Mouse (Mus musculus) gastrocnemius, adult 18-20 months (tissue): ENCODE results near the gene Tnfrsf26. TPM values are rescaled to one million over a fixed set of nuclear protein-coding genes. Genes with fewer than 3 reads are reported as not detected.
A peak's percentile ranks its signal among the peaks of the same experiment; 100 is the strongest.
"Not testable (repeated sequence)": the region's sequence is repeated elsewhere in the genome, so short reads cannot be mapped to it uniquely, and the experiment has no call there.

Experiments used
- DNase-seq: peaks from one replicate; pipeline ENCODE4 v3.0.0; 2021; ENCODE audit warnings: low spot score
- long read RNA-seq, 2 experiments: library from polyadenylated mRNA; stranded (forward); transcript quantifications; one replicate each; pipeline ENCODE4 v2.0.0; 2021
- total RNA-seq, 2 experiments: library from RNA; stranded (reverse); gene quantifications; 2 replicates each; pipeline ENCODE4 v1.2.3; 2021

Gene Tnfrsf26
- under 1 TPM; 0.19 to 0.21 TPM for total RNA-seq
- long read RNA-seq, experiment 1, partial matches to known transcripts, result 0 of 1 reads
- long read RNA-seq, experiment 1, other reads (novel, unspliced or antisense), result 1 of 1 reads
- long read RNA-seq, experiment 2, partial matches to known transcripts, result 0 of 1 reads
- long read RNA-seq, experiment 2, other reads (novel, unspliced or antisense), result 1 of 1 reads

- DNase-seq, result no peak
These were observed at the start of gene Tnfrsf26 for GRCm38 (mm10) chr7:143628540-143628939. Tnfrsf26 (minus strand) TSS chr7:143628722.

GRCm38 (mm10) chr7:143666427-143667311, 38.1 kb upstream of the Tnfrsf26 start:
- no peak for DNase-seq

DNA sequence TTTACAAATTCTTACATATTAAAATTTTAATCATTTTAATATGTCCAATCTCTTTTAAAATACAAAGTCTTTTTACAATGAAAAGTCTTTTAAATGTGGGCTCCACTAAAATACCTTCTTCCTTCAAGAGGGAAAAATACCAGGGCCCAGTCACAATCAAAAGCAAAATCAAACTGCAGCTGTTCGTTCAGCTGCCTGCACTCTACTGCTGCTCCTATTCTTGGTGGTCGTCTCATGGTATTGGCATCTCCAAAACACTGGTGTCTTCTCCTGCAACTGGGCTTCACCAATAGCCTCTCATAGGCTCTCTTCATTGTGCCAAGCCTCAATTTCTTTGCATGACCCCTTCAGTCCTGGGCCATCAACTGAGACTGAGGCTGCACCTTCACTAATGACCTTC, 34.9 kb upstream of the Tnfrsf26 start:
- no peak for DNase-seq

- no peak for DNase-seq
These were observed 32.3 kb upstream of the Tnfrsf26 start for GRCm38 (mm10) chr7:143660797-143661196.

GRCm38 (mm10) chr7:143649769-143650346, 21.3 kb upstream of the Tnfrsf26 start:
- DNase-seq, result not testable (repeated sequence)

DNA sequence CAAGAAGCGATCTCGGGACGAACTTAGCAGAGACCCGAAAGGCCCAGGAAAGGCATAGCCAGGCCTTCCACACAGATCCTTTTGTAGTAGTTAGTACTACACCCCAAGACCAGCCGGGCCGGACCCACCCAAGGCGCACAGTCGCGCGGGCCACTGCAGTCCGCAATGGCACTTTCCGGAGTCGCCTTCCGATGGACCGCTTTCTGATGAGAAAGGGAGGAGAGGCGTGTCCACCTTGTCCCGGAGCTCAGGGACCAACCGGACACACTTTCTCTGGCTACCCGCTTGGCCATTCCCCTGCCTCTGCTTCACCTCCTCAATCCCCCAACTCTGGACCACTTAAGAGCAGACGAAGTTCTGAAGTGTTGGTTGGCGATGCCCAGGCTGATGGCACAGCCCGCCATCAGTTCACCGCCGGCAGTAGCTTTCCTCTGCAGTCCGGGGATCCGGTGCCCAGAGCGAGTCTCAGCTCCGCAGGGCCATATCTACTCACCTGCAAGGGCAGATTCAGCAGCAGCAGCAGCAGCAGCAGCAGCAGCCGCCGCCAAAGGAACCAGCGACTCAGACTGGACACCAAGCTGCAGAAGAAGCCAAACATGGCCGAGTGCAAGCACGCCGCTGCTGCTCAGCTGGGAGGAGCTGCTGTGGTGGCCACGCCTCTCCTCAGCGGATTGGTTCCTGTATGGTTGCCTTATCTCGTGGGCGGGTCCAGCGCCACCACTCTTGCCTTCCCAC, 20.7 kb upstream of the Tnfrsf26 start, which contains the start of gene Tnfrsf22:
Tnfrsf22 (minus strand) TSS at position 628 of the 735 bp plus-strand sequence.
- peak; percentile 84 for DNase-seq

- DNase-seq, result not testable (repeated sequence)
These were observed 15.4 kb upstream of the Tnfrsf26 start for GRCm38 (mm10) chr7:143643949-143644348.

DNA sequence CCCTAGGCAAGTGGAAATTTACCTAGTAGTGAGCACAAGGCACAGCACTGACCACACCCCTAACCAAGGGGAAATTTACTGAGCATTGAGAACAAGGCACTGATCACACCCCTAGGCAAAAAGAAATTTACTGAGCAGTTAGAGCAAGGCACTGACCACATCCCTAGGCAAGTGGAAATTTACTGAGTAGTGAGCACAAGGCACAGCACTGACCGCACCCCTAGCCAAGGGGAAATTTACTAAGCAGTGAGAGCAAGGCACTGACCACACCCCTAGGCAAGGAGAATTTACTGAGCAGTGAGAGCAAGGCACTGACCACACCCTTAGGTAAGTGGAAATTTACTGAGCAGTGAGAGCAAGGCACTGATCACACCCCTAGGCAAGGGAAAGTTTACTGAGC, 8.2 kb upstream of the Tnfrsf26 start:
- DNase-seq, result no peak

DNA sequence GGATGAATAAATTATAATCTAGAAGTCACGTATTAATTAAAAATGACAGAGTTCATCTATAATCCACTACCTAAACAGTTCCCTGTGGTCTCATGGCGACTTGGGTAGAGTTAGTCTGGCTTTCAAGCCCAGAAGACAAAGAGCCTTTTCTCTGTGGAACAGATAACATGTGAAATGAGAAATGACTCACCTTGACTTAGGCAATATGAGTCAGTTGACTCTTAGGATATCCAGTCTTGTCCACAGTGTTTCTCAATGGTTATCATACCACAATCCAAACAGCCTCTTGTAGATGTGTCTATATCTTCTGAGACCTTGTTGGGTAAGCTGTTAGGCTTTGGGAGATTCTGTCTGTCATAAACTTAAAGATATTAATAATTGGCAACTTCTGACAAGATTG, 3.0 kb upstream of the Tnfrsf26 start:
- no peak for DNase-seq

DNA sequence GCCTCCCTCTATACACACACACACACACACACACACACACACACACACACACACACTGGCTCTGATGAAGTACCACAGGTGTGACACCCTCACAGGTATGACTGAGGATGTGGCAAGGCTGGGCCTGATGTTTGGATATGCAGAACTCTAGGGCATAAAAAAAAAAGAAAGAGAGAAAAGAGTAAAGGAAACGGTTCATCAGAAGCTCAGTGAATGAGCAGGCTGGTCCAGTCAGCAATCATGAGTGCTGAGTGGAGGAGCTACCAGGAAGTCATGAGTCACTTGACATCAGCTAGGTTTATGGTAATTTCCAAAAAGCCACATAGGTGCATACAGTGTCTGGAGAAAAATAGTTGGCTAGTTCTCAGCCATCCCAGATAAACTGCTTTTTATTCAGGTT, 979 bp upstream of the Tnfrsf26 start:
- DNase-seq, result no peak

DNA sequence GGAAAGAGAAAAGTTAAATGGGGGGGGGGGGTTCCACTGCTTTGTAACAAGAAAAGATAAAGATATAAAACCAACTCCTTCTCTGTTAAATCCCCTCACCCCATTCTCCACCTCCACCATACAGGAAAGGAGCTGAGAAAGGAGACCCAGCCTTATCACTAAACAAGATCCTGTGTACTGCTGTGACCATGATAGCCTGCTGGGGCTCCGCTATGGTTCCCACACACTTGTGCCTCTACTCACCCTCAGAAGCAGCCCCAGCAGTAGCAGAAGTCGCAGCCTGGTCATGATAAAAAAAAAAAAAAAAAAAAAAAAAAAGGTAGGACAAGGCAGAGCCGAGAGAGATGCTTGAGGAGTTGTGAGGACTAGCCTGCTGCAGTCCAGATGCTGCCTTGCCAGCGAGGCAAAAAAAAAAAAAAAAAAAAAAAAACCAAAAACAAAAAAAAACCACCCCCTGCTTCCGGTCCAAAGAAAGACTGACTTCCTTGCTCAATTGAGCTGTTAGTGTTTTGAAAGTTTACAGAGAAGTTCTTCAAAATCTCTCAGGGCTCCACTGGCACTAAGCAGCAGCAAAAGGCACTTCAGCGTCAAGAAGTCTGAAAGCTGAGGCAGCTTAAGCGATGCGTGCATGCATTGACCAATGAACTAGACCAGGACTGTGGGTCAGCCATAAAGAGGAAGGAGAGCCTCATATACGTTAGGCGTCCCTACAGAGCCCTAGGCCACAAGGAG, 801 bp downstream of the Tnfrsf26 start:
- DNase-seq, result no peak

GRCm38 (mm10) chr7:143626178-143626577, 2.3 kb downstream of the Tnfrsf26 start:
- DNase-seq, result no peak

DNA sequence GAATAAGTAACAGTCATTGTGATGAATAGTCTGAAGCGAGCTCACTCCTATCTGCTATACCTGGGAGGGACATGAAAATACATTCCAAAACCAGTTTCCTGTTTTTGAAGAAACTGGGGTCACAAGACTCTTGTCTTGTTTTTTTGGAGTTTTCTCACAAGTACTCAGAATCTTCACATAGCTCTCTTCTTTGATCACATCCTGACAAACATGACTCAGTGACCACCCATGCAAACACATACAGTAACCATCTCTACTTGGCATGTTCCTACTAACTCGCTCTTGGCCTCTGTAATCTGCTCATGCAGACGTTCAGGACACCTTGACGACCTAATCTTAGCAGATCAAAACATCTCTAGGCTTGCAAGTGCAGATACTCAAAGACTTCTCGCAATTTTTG, 3.4 kb downstream of the Tnfrsf26 start:
- no peak for DNase-seq

- DNase-seq, result no peak
These were observed 4.0 kb downstream of the Tnfrsf26 start for GRCm38 (mm10) chr7:143624561-143624960.

- no peak for DNase-seq
These were observed 7.6 kb downstream of the Tnfrsf26 start for GRCm38 (mm10) chr7:143620951-143621350.

DNA sequence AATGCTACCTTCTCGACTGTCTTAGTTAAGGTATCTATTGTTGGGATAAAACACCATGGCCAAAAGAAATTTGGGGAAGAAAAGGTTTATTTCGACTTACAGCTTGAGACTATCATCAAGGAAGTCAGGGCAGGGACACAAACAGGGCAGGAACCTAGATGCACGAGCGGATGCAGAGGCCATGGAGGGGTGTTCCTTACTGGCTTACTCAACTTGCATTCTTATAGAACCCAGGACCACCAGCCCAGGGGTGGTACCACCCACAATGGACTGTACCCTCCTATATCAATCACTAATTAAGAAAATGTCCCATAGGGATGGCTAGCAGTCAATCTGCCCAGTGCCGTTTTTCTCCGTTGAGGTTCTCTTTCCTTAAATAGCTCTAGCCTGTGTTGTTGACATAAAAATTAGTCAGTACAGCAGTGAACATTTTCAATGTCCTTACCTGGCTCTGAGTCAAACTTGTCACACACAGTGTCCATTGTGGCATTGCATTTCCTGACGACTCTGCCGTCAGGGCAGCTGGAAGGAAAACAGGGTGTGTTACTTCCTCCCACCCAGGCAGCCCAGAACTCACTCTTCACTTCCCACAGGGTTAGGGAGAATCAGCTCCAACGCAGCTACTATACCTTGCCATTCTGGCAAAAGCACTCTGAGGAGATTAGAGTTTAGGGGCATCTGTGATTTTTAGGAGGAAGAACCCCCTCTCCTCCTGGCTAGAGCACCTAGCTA, 14.0 kb downstream of the Tnfrsf26 start:
- DNase-seq, result peak; percentile 9

GRCm38 (mm10) chr7:143612215-143612614, 16.3 kb downstream of the Tnfrsf26 start:
- DNase-seq, result no peak

GRCm38 (mm10) chr7:143605321-143605720, 23.2 kb downstream of the Tnfrsf26 start:
- no peak for DNase-seq

DNA sequence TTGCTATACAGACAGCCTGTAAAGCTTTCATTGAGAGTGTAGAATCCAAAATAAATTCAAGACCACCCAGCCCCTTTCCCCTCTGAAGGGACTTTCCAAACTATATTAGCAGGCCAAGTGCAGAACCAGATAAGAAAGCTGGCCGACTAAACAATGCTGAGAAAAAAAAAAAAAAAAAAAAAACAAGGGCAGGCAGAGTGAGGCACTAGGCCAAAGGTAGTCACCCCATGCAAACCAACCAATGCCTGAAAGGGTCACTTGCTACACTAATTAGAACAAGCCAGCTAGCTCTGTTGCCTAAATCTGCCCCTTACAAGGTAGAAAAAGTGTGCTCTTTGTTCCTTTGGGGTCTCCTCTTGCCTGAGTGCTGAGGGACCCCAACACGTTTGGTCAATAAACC, 23.6 kb downstream of the Tnfrsf26 start:
- no peak for DNase-seq

GRCm38 (mm10) chr7:143601705-143602104, 26.8 kb downstream of the Tnfrsf26 start:
- DNase-seq, result no peak
